Mouse (Mus musculus): ENCODE results near the gene Igsf11.

- TF ChIP-seq EP300 (IDR thresholded peaks at IDR 0.05; ENCODE audit: low read depth) (no peak), CTCF (IDR thresholded peaks at IDR 0.05; ENCODE audit: low read depth) (no peak)
Observed at GRCm38 (mm10) chr16:38904202-38904601, 11.7 kb downstream of the Igsf11 start.

Data from liver, embryonic 14.5 days (tissue).